Mouse (Mus musculus): ENCODE measurements around the gene Wdr54. TPM values are rescaled to one million over a fixed set of nuclear protein-coding genes. Genes with fewer than 3 reads are reported as not detected.
A peak's percentile ranks its signal among the peaks of the same experiment; 100 is the strongest.
"Not testable (repeated sequence)": the region's sequence is repeated elsewhere in the genome, so short reads cannot be mapped to it uniquely, and the experiment has no call there.

Wdr54 gene
- polyA plus RNA-seq, 1 experiment from 2014 or later, result 8.3 TPM

GRCm38 (mm10) chr6:83172240-83172920 is 16.2 kb upstream of the Wdr54 start:
- 64% methylated on average over 9 of the region's 9 CpGs for WGBS
- Histone ChIP-seq H3K4me2 (no peak overlapping the region), H3K4me1 (peaks cover 25% of the 10 kb centered on the region), H3K27ac (no peak overlapping the region), H3K36me3 (0 out of 2 replicates have a peak, but pooled peaks cover 6% of the 10 kb centered on the region), H3K27me3 (no peaks in the 10 kb centered on the region), H3K4me3 (replicated peaks) (no peak overlapping the region), H3K9me3 (replicated peaks) (no peaks in the 10 kb centered on the region), H3K9ac (no peak overlapping the region)
- ATAC-seq (replicated peaks; ENCODE audit: low FRiP score), result no peak

- Histone ChIP-seq H3K9ac (no peak overlapping the region), H3K9me3 (replicated peaks) (no peaks in the 10 kb centered on the region), H3K4me2 (no peak overlapping the region), H3K27ac (no peak overlapping the region), H3K27me3 (no peaks in the 10 kb centered on the region), H3K4me3 (replicated peaks) (no peak overlapping the region), H3K36me3 (0 out of 2 replicates have a peak, but pooled peaks cover 2% of the 10 kb centered on the region), H3K4me1 (peaks cover 36% of the 10 kb centered on the region)
- no peak for ATAC-seq (replicated peaks; ENCODE audit: low FRiP score)
- 83% methylated on average over 5 of the region's 5 CpGs for WGBS
Observed at GRCm38 (mm10) chr6:83171063-83171462, 14.9 kb upstream of the Wdr54 start.

- H3K27ac ChIP-seq, result peak overlapping the region; percentile 23; the same call in 1 of the 2 replicates
- no peaks in the 10 kb centered on the region for H3K9me3 ChIP-seq (replicated peaks)
- no peak overlapping the region for H3K9ac ChIP-seq
- no peak for ATAC-seq (replicated peaks; ENCODE audit: low FRiP score)
- peaks cover 40% of the 10 kb centered on the region for H3K4me1 ChIP-seq
- no peak overlapping the region for H3K4me2 ChIP-seq
- no peaks in the 10 kb centered on the region for H3K27me3 ChIP-seq
- WGBS, result 48% methylated on average over 5 of the region's 5 CpGs
- H3K4me3 ChIP-seq (replicated peaks), result no peak overlapping the region
- H3K36me3 ChIP-seq, result no peaks in the 10 kb centered on the region
Observed at GRCm38 (mm10) chr6:83169872-83170271, 13.7 kb upstream of the Wdr54 start.

- ATAC-seq (replicated peaks; ENCODE audit: low FRiP score), result no peak
- no peaks in the 10 kb centered on the region for H3K36me3 ChIP-seq
- peaks cover 15% of the 10 kb centered on the region for H3K27me3 ChIP-seq
- H3K4me2 ChIP-seq, result peak overlapping the region; percentile 72
- peaks cover 55% of the 10 kb centered on the region for H3K4me1 ChIP-seq
- H3K4me3 ChIP-seq (replicated peaks), result peak overlapping the region; percentile 92
- WGBS, result under 1% methylated on average over 12 of the region's 12 CpGs
- H3K9me3 ChIP-seq (replicated peaks), result no peaks in the 10 kb centered on the region
- peak overlapping the region; percentile 90 for H3K9ac ChIP-seq
- H3K27ac ChIP-seq, result peak overlapping the region; percentile 87; the same call in 1 of the 2 replicates
Observed at GRCm38 (mm10) chr6:83166243-83166630, 10.0 kb upstream of the Wdr54 start.

- peaks cover 59% of the 10 kb centered on the region for H3K4me1 ChIP-seq
- under 1% methylated on average over 57 of the region's 58 CpGs for WGBS
- H3K27ac ChIP-seq, result peak within 1 kb of the TSS; percentile 87
Observed at GRCm38 (mm10) chr6:83165607-83166242, 9.5 kb upstream of the Wdr54 start, which contains the start of gene Dctn1. TSS of gene Dctn1 (plus strand) at chr6:83165920.

GRCm38 (mm10) chr6:83165026-83165606 is 8.9 kb upstream of the Wdr54 start:
- Histone ChIP-seq H3K36me3 (no peaks in the 10 kb centered on the region), H3K4me2 (peak overlapping the region; percentile 72), H3K4me3 (replicated peaks) (peak overlapping the region; percentile 92), H3K9me3 (replicated peaks) (no peaks in the 10 kb centered on the region), H3K27ac (peak overlapping the region; percentile 87), H3K4me1 (peaks cover 55% of the 10 kb centered on the region), H3K9ac (peak overlapping the region; percentile 90), H3K27me3 (peaks cover 26% of the 10 kb centered on the region)
- 0 out of 2 replicates have a peak, but pooled peaks have one; percentile 16 for ATAC-seq (replicated peaks; ENCODE audit: low FRiP score)
- 5% methylated on average over 6 of the region's 6 CpGs for WGBS

More at GRCm38 (mm10) chr6:83165607-83166242, 9.5 kb upstream of the Wdr54 start, which contains the start of gene Dctn1:
- H3K9ac ChIP-seq, result peak within 1 kb of the TSS; percentile 90
- H3K4me2 ChIP-seq, result peak within 1 kb of the TSS; percentile 72
- peak within 1 kb of the TSS; percentile 92 for H3K4me3 ChIP-seq (replicated peaks)
- ATAC-seq (replicated peaks; ENCODE audit: low FRiP score), result peak; percentile 83
- H3K36me3 ChIP-seq, result no peaks in the 10 kb centered on the region
- H3K27me3 ChIP-seq, result peaks cover 20% of the 10 kb centered on the region
- H3K9me3 ChIP-seq (replicated peaks), result no peaks in the 10 kb centered on the region

- Histone ChIP-seq H3K27me3 (peaks cover 30% of the 10 kb centered on the region), H3K4me2 (peak overlapping the region; percentile 85), H3K4me3 (replicated peaks) (peak overlapping the region; percentile 45), H3K27ac (no peak overlapping the region), H3K9me3 (replicated peaks) (no peaks in the 10 kb centered on the region), H3K36me3 (no peaks in the 10 kb centered on the region), H3K4me1 (peaks cover 41% of the 10 kb centered on the region), H3K9ac (peak overlapping the region; percentile 43; the same call in 1 of the 2 replicates)
- WGBS, result under 1% methylated on average over 8 of the region's 8 CpGs
- ATAC-seq (replicated peaks; ENCODE audit: low FRiP score), result no peak
Observed at GRCm38 (mm10) chr6:83162701-83163100, 6.5 kb upstream of the Wdr54 start.

- H3K4me1 ChIP-seq, result peaks cover 37% of the 10 kb centered on the region
- H3K27me3 ChIP-seq, result peaks cover 34% of the 10 kb centered on the region
- WGBS, result under 1% methylated on average over 49 of the region's 49 CpGs
- H3K4me2 ChIP-seq, result peak overlapping the region; percentile 85
- no peaks in the 10 kb centered on the region for H3K36me3 ChIP-seq
- ATAC-seq (replicated peaks; ENCODE audit: low FRiP score), result peak; percentile 15; the same call in 1 of the 2 replicates
- no peaks in the 10 kb centered on the region for H3K9me3 ChIP-seq (replicated peaks)
- peak overlapping the region; percentile 45 for H3K4me3 ChIP-seq (replicated peaks)
- no peak overlapping the region for H3K27ac ChIP-seq
- H3K9ac ChIP-seq, result peak overlapping the region; percentile 43
Observed at GRCm38 (mm10) chr6:83161921-83162641, 5.9 kb upstream of the Wdr54 start.

GRCm38 (mm10) chr6:83161442-83161841 is 5.2 kb upstream of the Wdr54 start:
- Histone ChIP-seq H3K9ac (peak overlapping the region; percentile 43), H3K27ac (no peak overlapping the region), H3K4me1 (peaks cover 31% of the 10 kb centered on the region), H3K4me3 (replicated peaks) (peak overlapping the region; percentile 45), H3K4me2 (peak overlapping the region; percentile 85), H3K9me3 (replicated peaks) (no peaks in the 10 kb centered on the region), H3K36me3 (no peaks in the 10 kb centered on the region), H3K27me3 (peaks cover 34% of the 10 kb centered on the region)
- WGBS, result 5% methylated on average over 19 of the region's 19 CpGs
- ATAC-seq (replicated peaks; ENCODE audit: low FRiP score), result no peak

GRCm38 (mm10) chr6:83159456-83159855 is 3.3 kb upstream of the Wdr54 start:
- Histone ChIP-seq H3K27me3 (peaks cover 34% of the 10 kb centered on the region), H3K4me1 (peaks cover 34% of the 10 kb centered on the region)
- not testable (repeated sequence) for H3K4me2 ChIP-seq; H3K27ac ChIP-seq; ATAC-seq (replicated peaks; ENCODE audit: low FRiP score); H3K9me3 ChIP-seq (replicated peaks); H3K4me3 ChIP-seq (replicated peaks); H3K9ac ChIP-seq; H3K36me3 ChIP-seq
- WGBS, result 24% methylated on average over 3 of the region's 3 CpGs

GRCm38 (mm10) chr6:83155552-83156238 is 502 bp downstream of the Wdr54 start:
- Histone ChIP-seq H3K27me3 (peaks cover 13% of the 10 kb centered on the region), H3K36me3 (peaks cover 25% of the 10 kb centered on the region), H3K4me3 (replicated peaks) (peak overlapping the region; percentile 62), H3K4me2 (peak overlapping the region; percentile 90), H3K9ac (peak overlapping the region; percentile 44), H3K9me3 (replicated peaks) (no peaks in the 10 kb centered on the region), H3K4me1 (peaks cover 11% of the 10 kb centered on the region), H3K27ac (no peak overlapping the region)
- ATAC-seq (replicated peaks; ENCODE audit: low FRiP score), result peak; percentile 17; the same call in 1 of the 2 replicates
- 9% methylated on average over 23 of the region's 23 CpGs for WGBS

All from kidney, embryonic 15.5 days (tissue).